Mouse (Mus musculus) brain, embryonic 14.5 days (tissue): ENCODE measurements around the gene Spen.

Source experiments
- CTCF ChIP-seq: fragments of 200-500 bp; IDR thresholded peaks from 2 replicates; pipeline ENCODE4 v1.5.1; 2012; ENCODE audit warnings: inconsistent platforms, mild to moderate bottlenecking, moderate library complexity, borderline replicate concordance; ENCODE audit not compliant: insufficient read depth, insufficient read length; ENCODE audit errors: extremely low read depth
- POLR2A ChIP-seq: fragments of 200-500 bp; IDR thresholded peaks from 2 replicates; pipeline ENCODE4 v1.6.1; 2012; ENCODE audit warnings: mild to moderate bottlenecking, inconsistent platforms, borderline replicate concordance; ENCODE audit not compliant: poor library complexity, insufficient read depth, insufficient read length, severe bottlenecking; ENCODE audit errors: extremely low read depth

DNA sequence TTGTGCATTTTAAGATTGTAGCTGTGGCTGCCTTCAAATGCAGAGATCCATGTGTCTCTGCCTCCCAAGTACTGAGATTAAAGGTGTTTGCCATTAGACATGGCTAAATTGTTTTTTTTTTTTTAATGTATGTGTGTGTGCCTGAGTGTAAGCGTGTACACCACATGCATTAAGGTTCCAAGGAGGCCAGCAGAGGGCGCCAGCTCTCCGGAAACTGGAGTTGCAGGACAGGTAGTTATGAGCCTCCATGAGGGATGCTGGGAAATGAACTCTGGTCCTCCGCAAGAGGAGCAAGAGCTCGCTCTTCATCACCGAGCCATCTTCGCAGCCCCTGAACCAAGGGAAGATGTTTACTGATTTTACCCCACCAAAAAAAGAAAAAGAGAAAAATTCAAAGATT is 38.5 kb upstream of the Spen start:
- no peak for TF ChIP-seq CTCF
- no peak for TF ChIP-seq POLR2A
